Mouse (Mus musculus) myocyte (in vitro differentiated cells): ENCODE data around the gene Mtm1. TPM values are rescaled to one million over a fixed set of nuclear protein-coding genes. Genes with fewer than 3 reads are reported as not detected.

Source experiments
- H3K27me3 ChIP-seq: one replicate; pipeline ENCODE4 v1.6.1; 2011; ENCODE audit not compliant: control insufficient read depth, insufficient read depth, insufficient read length
- H3K36me3 ChIP-seq: one replicate; pipeline ENCODE4 v1.6.1; 2011; ENCODE audit not compliant: control insufficient read depth, insufficient read depth
- H3K4me2 ChIP-seq: one replicate; pipeline ENCODE4 v1.6.1; 2011; ENCODE audit warnings: low read depth, control low read depth
- H3K4me3 ChIP-seq: one replicate; pipeline ENCODE4 v1.5.1; 2011; ENCODE audit warnings: mild to moderate bottlenecking, control low read depth, moderate library complexity
- H3K79me2 ChIP-seq: one replicate; pipeline ENCODE4 v1.6.1; 2011; ENCODE audit not compliant: control insufficient read depth, insufficient read depth
- H3ac ChIP-seq: one replicate; pipeline ENCODE4 v1.6.1; 2011; ENCODE audit not compliant: control insufficient read depth, insufficient read length
- CEBPB ChIP-seq: IDR thresholded peaks from 2 replicates; pipeline ENCODE4 v1.6.1; 2011; ENCODE audit warnings: mild to moderate bottlenecking, moderate library complexity; ENCODE audit not compliant: poor library complexity, insufficient read depth, severe bottlenecking
- MAX ChIP-seq: IDR thresholded peaks from one replicate; pipeline ENCODE4 v1.6.1; 2011; ENCODE audit warnings: low read depth, mild to moderate bottlenecking, control low read depth
- MYOD1 ChIP-seq, 3 experiments: IDR thresholded peaks; one replicate each; pipeline ENCODE4 v1.6.1; 2011; ENCODE audit warnings: control low read depth in 2 of 3, low read depth in 2 of 3, mild to moderate bottlenecking in 2 of 3, moderate library complexity in 1 of 3; ENCODE audit not compliant: insufficient read length in 2 of 3, control insufficient read depth in 1 of 3
- MYOG ChIP-seq, 3 experiments: IDR thresholded peaks; one replicate each; pipeline ENCODE4 v1.6.1; 2011; ENCODE audit warnings: control low read depth in 2 of 3, low read depth in 2 of 3, mild to moderate bottlenecking in 2 of 3; ENCODE audit not compliant: insufficient read length in 2 of 3, control insufficient read depth in 1 of 3, insufficient read depth in 1 of 3
- POLR2AphosphoS2 ChIP-seq: IDR thresholded peaks from one replicate; pipeline ENCODE4 v1.6.1; 2011; ENCODE audit warnings: low read depth, control low read depth; ENCODE audit not compliant: insufficient read length
- REST ChIP-seq: IDR thresholded peaks from one replicate; pipeline ENCODE4 v1.6.1; 2011; ENCODE audit warnings: mild to moderate bottlenecking, control low read depth, moderate library complexity; ENCODE audit not compliant: insufficient read depth, insufficient read length
- SRF ChIP-seq: IDR thresholded peaks from one replicate; pipeline ENCODE4 v1.6.1; 2011; ENCODE audit warnings: low read depth; ENCODE audit not compliant: control insufficient read depth, insufficient read length
- TCF12 ChIP-seq: IDR thresholded peaks from one replicate; pipeline ENCODE4 v1.6.1; 2011; ENCODE audit warnings: mild to moderate bottlenecking, control low read depth; ENCODE audit not compliant: poor library complexity, insufficient read depth, severe bottlenecking
- TCF3 ChIP-seq: IDR thresholded peaks from one replicate; pipeline ENCODE4 v1.6.1; 2011; ENCODE audit warnings: low read depth, control low read depth; ENCODE audit not compliant: insufficient read length
- USF1 ChIP-seq: IDR thresholded peaks from one replicate; pipeline ENCODE4 v1.6.1; 2011; ENCODE audit warnings: low read depth, mild to moderate bottlenecking, control low read depth, moderate library complexity
- polyA plus RNA-seq: library from polyadenylated mRNA; unstranded; fragments of >200 nt; fragmentation: generic; extraction: Trizol; gene quantifications from one replicate; pipeline ENCODE4 v1.2.1, GENCODE M21; 2012; ENCODE audit warnings: missing spikeins

Gene Mtm1
- polyA plus RNA-seq, 1 experiment, result 4.3 TPM

DNA sequence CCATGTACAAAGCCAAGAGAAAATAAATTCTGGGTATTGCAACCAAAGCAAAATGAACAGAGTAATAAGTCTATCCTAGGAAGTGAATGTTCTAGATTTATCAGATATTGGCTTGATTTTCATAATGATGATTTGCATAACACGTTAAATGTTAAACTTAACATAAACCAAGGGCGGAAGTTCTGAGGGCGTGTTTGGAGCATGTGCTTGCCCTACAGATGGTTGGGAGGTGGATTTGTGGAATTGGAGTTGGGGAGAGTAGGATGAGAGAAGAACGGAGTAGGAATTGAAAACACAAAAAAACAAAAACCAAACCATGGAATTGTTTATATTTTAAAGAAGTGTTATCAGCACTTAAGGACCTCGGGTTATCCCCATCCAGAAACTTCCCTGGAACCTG, 153.5 kb downstream of the Mtm1 start:
- TF ChIP-seq CEBPB (no peak), MAX (no peak), POLR2AphosphoS2 (no peak), MYOD1 (IDR thresholded peaks at IDR 0.05; ENCODE audit: control insufficient read depth in 1 of 3, insufficient read length in 2 of 3, low read depth in 2 of 3) (no peak), REST (no peak), USF1 (no peak)
- Histone ChIP-seq H3K4me3 (peak overlapping the region; percentile 24), H3K27me3 (no peaks in the 10 kb centered on the region), H3ac (peak overlapping the region; percentile 29), H3K4me2 (peak overlapping the region; percentile 69), H3K79me2 (no peaks in the 10 kb centered on the region), H3K36me3 (no peaks in the 10 kb centered on the region)

GRCm38 (mm10) chrX:71364554-71364991, 154.0 kb downstream of the Mtm1 start, which contains the start of gene Mtmr1:
Mtmr1 (plus strand) TSS chrX:71364760.
- Histone ChIP-seq H3K36me3 (no peaks in the 10 kb centered on the region), H3K27me3 (no peaks in the 10 kb centered on the region), H3K79me2 (no peaks in the 10 kb centered on the region), H3K4me3 (peak within 1 kb of the TSS; percentile 24), H3ac (peak within 1 kb of the TSS; percentile 29), H3K4me2 (peak within 1 kb of the TSS; percentile 69)
- TF ChIP-seq MYOD1 (IDR thresholded peaks at IDR 0.05; ENCODE audit: control insufficient read depth in 1 of 3, insufficient read length in 2 of 3, low read depth in 2 of 3) (peak in 2 of 3 experiments; percentile 31 to 77), MYOG (IDR thresholded peaks at IDR 0.05; ENCODE audit: control insufficient read depth in 1 of 3, insufficient read depth in 1 of 3, insufficient read length in 2 of 3, low read depth in 2 of 3) (peak in 2 of 3 experiments; percentile 42 to 60), SRF (no peak)

DNA sequence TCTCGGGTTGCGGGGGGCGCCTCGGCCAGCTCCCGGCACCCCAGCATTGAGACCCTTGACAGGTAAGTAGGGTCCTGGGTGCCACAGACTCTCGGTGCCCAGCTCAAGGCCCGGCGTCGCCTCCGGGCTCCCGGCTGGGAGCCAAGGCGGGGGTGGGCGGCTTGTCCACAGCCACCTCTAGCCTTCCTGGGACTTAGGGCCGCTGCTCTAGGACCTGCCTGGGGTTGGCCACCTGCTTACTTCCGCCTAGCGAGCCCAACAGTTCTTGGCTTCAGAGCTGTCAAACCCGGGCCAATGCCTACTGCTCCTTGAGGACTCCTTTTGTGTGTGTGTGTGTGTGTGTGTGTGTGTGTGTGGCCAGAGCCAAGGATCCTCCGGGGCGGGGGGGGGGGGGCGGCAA, 154.4 kb downstream of the Mtm1 start:
- H3K4me2 ChIP-seq, result peak overlapping the region; percentile 64
- TF ChIP-seq SRF (no peak), REST (no peak), USF1 (no peak), MAX (no peak), TCF3 (no peak), MYOD1 (IDR thresholded peaks at IDR 0.05; ENCODE audit: control insufficient read depth in 1 of 3, insufficient read length in 2 of 3, low read depth in 2 of 3) (no peak), MYOG (IDR thresholded peaks at IDR 0.05; ENCODE audit: control insufficient read depth in 1 of 3, insufficient read depth in 1 of 3, insufficient read length in 2 of 3, low read depth in 2 of 3) (no peak), CEBPB (no peak), POLR2AphosphoS2 (no peak), TCF12 (no peak)

More for the DNA sequence above, 154.4 kb downstream of the Mtm1 start:
- Histone ChIP-seq H3K36me3 (no peaks in the 10 kb centered on the region), H3K27me3 (no peaks in the 10 kb centered on the region), H3ac (peak overlapping the region; percentile 29), H3K4me3 (peak overlapping the region; percentile 24), H3K79me2 (no peaks in the 10 kb centered on the region)

Other genes starting within 250 kb of the Mtm1 start
- 0.02 TPM for gene Mamld1, start 160.5 kb upstream of the Mtm1 start, polyA plus RNA-seq
- gene Mtmr1, start 154.0 kb downstream of the Mtm1 start, polyA plus RNA-seq, result 7.7 TPM